ENCODE assay signal across 8 mouse cellular contexts in the genomic region with DNA sequence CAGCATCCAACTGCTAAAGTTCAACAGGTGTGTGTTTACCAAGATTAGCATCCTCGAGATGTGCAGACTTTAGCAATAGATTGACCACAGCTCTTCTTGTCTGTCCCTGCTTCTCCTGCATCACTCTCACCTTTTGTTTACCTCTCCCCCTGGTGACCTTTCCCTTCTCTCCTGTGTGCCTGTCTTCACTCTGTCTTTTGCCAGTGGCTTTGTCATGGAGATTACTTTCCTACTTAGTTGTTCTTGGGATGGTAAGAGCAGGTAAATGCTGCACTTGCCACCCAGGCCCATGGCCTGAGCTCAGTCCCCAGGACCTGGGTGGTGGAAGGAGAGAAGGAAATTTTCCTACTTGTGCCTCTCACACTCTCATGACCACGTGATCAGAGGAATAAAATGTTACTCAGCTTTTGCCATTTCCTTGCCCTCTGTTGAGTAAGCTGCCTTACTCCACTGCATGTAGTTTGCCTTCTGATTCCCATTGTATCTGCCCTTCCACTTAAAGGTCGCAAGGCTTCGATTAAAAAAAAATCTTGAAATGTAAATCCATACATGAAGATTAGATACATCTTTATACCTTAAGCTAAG. TPM values are rescaled to one million over a fixed set of nuclear protein-coding genes. Genes with fewer than 3 reads are reported as not detected.
A peak's percentile ranks its signal among the peaks of the same experiment; 100 is the strongest.
DNase-seq lines count a peak whose midpoint lies in the region; ATAC-seq lines count a peak whose summit lies in the region.
"Had no signal": no experiment of that assay in that cellular context is flagged by ENCODE, and none has a peak within 500 bp of the region (broad histone marks: within the 10 kb centered on the region; RNA-seq: fewer than 3 reads in every experiment).

No protein-coding gene starts in this region.

- no peak overlapping the region for H3K4me3 ChIP-seq in kidney, embryonic 15.5 days (replicated peaks)
- H3K4me3 ChIP-seq in hindbrain, embryonic 13.5 days: peak overlapping the region; percentile 86; the same call in 1 of the 2 replicates
- no peak overlapping the region for H3K4me3 ChIP-seq in midbrain, embryonic 15.5 days

- no peak overlapping the region for H3K27ac ChIP-seq in kidney, embryonic 15.5 days
- no peak overlapping the region for H3K27ac ChIP-seq in hindbrain, embryonic 13.5 days
- no peak overlapping the region for H3K27ac ChIP-seq in midbrain, embryonic 15.5 days

- peaks cover 16% of the 10 kb centered on the region for H3K4me1 ChIP-seq in kidney, embryonic 15.5 days
- peaks cover 28% of the 10 kb centered on the region for H3K4me1 ChIP-seq in hindbrain, embryonic 13.5 days (replicated peaks)
- peaks cover 20% of the 10 kb centered on the region for H3K4me1 ChIP-seq in midbrain, embryonic 15.5 days

- WGBS in kidney, embryonic 15.5 days: 84% methylated on average over 4 of the region's 4 CpGs
- 80% methylated on average over 4 of the region's 4 CpGs for WGBS in hindbrain, embryonic 13.5 days
- 81% methylated on average over 4 of the region's 4 CpGs for WGBS in midbrain, embryonic 15.5 days

- peaks cover 10% of the 10 kb centered on the region for H3K36me3 ChIP-seq in kidney, embryonic 15.5 days
- peaks cover 12% of the 10 kb centered on the region for H3K36me3 ChIP-seq in hindbrain, embryonic 13.5 days
- H3K36me3 ChIP-seq in midbrain, embryonic 15.5 days (replicated peaks): no peaks in the 10 kb centered on the region

- peak overlapping the region; percentile 68 for H3K4me2 ChIP-seq in kidney, embryonic 15.5 days
- H3K4me2 ChIP-seq in hindbrain, embryonic 13.5 days: peak overlapping the region; percentile 72
- H3K4me2 ChIP-seq in midbrain, embryonic 15.5 days: peak overlapping the region; percentile 73

- no peak for ATAC-seq in kidney, embryonic 15.5 days (replicated peaks; ENCODE audit: low FRiP score)
- no peak for ATAC-seq in hindbrain, embryonic 13.5 days (ENCODE audit: low FRiP score)
- no peak for ATAC-seq in midbrain, embryonic 15.5 days (replicated peaks)

- DNase-seq in kidney, adult 11 months: no peak
- DNase-seq in NIH3T3 (ENCODE audit: low read depth): peak; percentile 18
- no peak for DNase-seq in natural killer cell, adult 2 months (ENCODE audit: low spot score in 2 of 2)
- DNase-seq in lung, adult 18-20 months: no peak
- DNase-seq: kidney, postnatal 4 days had no signal

- H3K9ac ChIP-seq in kidney, embryonic 15.5 days: no peak overlapping the region
- H3K9ac ChIP-seq in hindbrain, embryonic 13.5 days: no peak overlapping the region
- H3K9ac ChIP-seq in midbrain, embryonic 15.5 days: no peak overlapping the region

- H3K9me3 ChIP-seq in kidney, embryonic 15.5 days (replicated peaks): no peaks in the 10 kb centered on the region
- no peaks in the 10 kb centered on the region for H3K9me3 ChIP-seq in hindbrain, embryonic 13.5 days
- no peaks in the 10 kb centered on the region for H3K9me3 ChIP-seq in midbrain, embryonic 15.5 days

- H3K27me3 ChIP-seq in kidney, embryonic 15.5 days: no peaks in the 10 kb centered on the region
- no peaks in the 10 kb centered on the region for H3K27me3 ChIP-seq in hindbrain, embryonic 13.5 days
- no peaks in the 10 kb centered on the region for H3K27me3 ChIP-seq in midbrain, embryonic 15.5 days (replicated peaks)

RNA-seq across cellular contexts. Expression of a gene that starts 2.1 kb away (rescaled TPM):
- 51.2 and 55.6 TPM in 2 replicates for polyA plus RNA-seq in kidney, embryonic 15.5 days (2015; fragmentation: Nextera tagmentation; extraction: Ambion mirVana)
- 68.2 and 68.8 TPM in 2 replicates for polyA plus RNA-seq in hindbrain, embryonic 13.5 days (2015; fragmentation: Nextera tagmentation; extraction: Ambion mirVana)
- polyA plus RNA-seq in midbrain, embryonic 15.5 days (2015; fragmentation: Nextera tagmentation; extraction: Ambion mirVana): 59.6 and 60.8 TPM in 2 replicates

RNA-seq across cellular contexts. Expression of a gene that starts 2.2 kb away (rescaled TPM):
- polyA plus RNA-seq in kidney, embryonic 15.5 days (2015; fragmentation: Nextera tagmentation; extraction: Ambion mirVana): 14.9 and 17.2 TPM in 2 replicates
- polyA plus RNA-seq in hindbrain, embryonic 13.5 days (2015; fragmentation: Nextera tagmentation; extraction: Ambion mirVana): 24.3 and 24.7 TPM in 2 replicates
- 26.5 and 27.0 TPM in 2 replicates for polyA plus RNA-seq in midbrain, embryonic 15.5 days (2015; fragmentation: Nextera tagmentation; extraction: Ambion mirVana)
